Comparison of ENCODE assay signal across 15 mouse cellular contexts in genomic region chr4:125587577-125587976, GRCm38 (mm10).
DNase-seq lines count a peak whose midpoint lies in the region; ATAC-seq lines count a peak whose summit lies in the region.
"Had no signal": no experiment of that assay in that cellular context is flagged by ENCODE, and none has a peak within 500 bp of the region (broad histone marks: within the 10 kb centered on the region; RNA-seq: fewer than 3 reads in every experiment).

No protein-coding gene starts in this region.

- H3K9ac ChIP-seq in limb, embryonic 12.5 days (replicated peaks) = no peak overlapping the region
- H3K9ac ChIP-seq in midbrain, embryonic 13.5 days (replicated peaks) = no peak overlapping the region
- H3K9ac ChIP-seq: embryonic facial prominence, embryonic 15.5 days; heart, embryonic 15.5 days; hindbrain, embryonic 12.5 days; lung, embryonic 15.5 days had no signal

- no peaks in the 10 kb centered on the region for H3K36me3 ChIP-seq in limb, embryonic 12.5 days
- no peaks in the 10 kb centered on the region for H3K36me3 ChIP-seq in midbrain, embryonic 13.5 days
- H3K36me3 ChIP-seq: embryonic facial prominence, embryonic 15.5 days; heart, embryonic 15.5 days; hindbrain, embryonic 12.5 days; lung, embryonic 15.5 days had no signal

- H3K4me2 ChIP-seq in limb, embryonic 12.5 days = peak overlapping the region; percentile 30
- peak overlapping the region; percentile 35 for H3K4me2 ChIP-seq in midbrain, embryonic 13.5 days (replicated peaks)
- H3K4me2 ChIP-seq: embryonic facial prominence, embryonic 15.5 days; heart, embryonic 15.5 days; hindbrain, embryonic 12.5 days; lung, embryonic 15.5 days had no signal

- no peak for ATAC-seq in limb, embryonic 12.5 days (ENCODE audit: insufficient number of reproducible peaks, insufficient read depth, low FRiP score, low TSS enrichment, low read depth)
- ATAC-seq in midbrain, embryonic 13.5 days = no peak

- no peak overlapping the region for H3K27ac ChIP-seq in limb, embryonic 12.5 days
- no peak overlapping the region for H3K27ac ChIP-seq in midbrain, embryonic 13.5 days
- H3K27ac ChIP-seq: embryonic facial prominence, embryonic 15.5 days; heart, embryonic 15.5 days; hindbrain, embryonic 12.5 days; lung, embryonic 15.5 days had no signal

- no peaks in the 10 kb centered on the region for H3K9me3 ChIP-seq in limb, embryonic 12.5 days
- no peaks in the 10 kb centered on the region for H3K9me3 ChIP-seq in midbrain, embryonic 13.5 days
- H3K9me3 ChIP-seq: embryonic facial prominence, embryonic 15.5 days; heart, embryonic 15.5 days; hindbrain, embryonic 12.5 days; lung, embryonic 15.5 days had no signal

- peaks cover 76% of the 10 kb centered on the region for H3K27me3 ChIP-seq in limb, embryonic 12.5 days
- H3K27me3 ChIP-seq in midbrain, embryonic 13.5 days = peaks cover 22% of the 10 kb centered on the region

- WGBS in limb, embryonic 12.5 days = 22% methylated on average over 12 of the region's 12 CpGs
- 4% methylated on average over 12 of the region's 12 CpGs for WGBS in midbrain, embryonic 13.5 days

- peak; percentile 51 for DNase-seq in retina, postnatal 1 day
- DNase-seq in retina, embryonic 14.5 days (ENCODE audit: low spot score) = no peak
- DNase-seq in thymus, postnatal 10 days (ENCODE audit: low spot score in 2 of 2) = no peak
- DNase-seq in gastrocnemius, postnatal 10 days = no peak
- no peak for DNase-seq in embryo, embryonic 10 days (ENCODE audit: low spot score)
- DNase-seq: adrenal gland, postnatal 36 days; cerebellum, adult 11 months; kidney, adult 8-10 months; spleen, adult 18-20 months had no signal

- H3K4me1 ChIP-seq in limb, embryonic 12.5 days (replicated peaks) = peaks cover 38% of the 10 kb centered on the region
- peaks cover 57% of the 10 kb centered on the region for H3K4me1 ChIP-seq in midbrain, embryonic 13.5 days (replicated peaks)
- H3K4me1 ChIP-seq: lung, embryonic 15.5 days had no signal

- H3K4me3 ChIP-seq in limb, embryonic 12.5 days (replicated peaks) = no peak overlapping the region
- no peak overlapping the region for H3K4me3 ChIP-seq in midbrain, embryonic 13.5 days (replicated peaks)
- H3K4me3 ChIP-seq: embryonic facial prominence, embryonic 15.5 days; heart, embryonic 15.5 days; hindbrain, embryonic 12.5 days; lung, embryonic 15.5 days had no signal
